Mouse (Mus musculus) C2C12 (cell line): ENCODE results near the gene Scgb1c1. TPM values are rescaled to one million over a fixed set of nuclear protein-coding genes. Genes with fewer than 3 reads are reported as not detected.
A peak's percentile ranks its signal among the peaks of the same experiment; 100 is the strongest.

Experiments
- H3K27me3 ChIP-seq: one replicate; pipeline ENCODE4 v1.6.1; 2011; ENCODE audit not compliant: control insufficient read depth, insufficient read depth, insufficient read length
- H3K36me3 ChIP-seq: one replicate; pipeline ENCODE4 v1.6.1; 2011; ENCODE audit not compliant: control insufficient read depth, insufficient read depth
- H3K4me3 ChIP-seq: one replicate; pipeline ENCODE4 v1.5.1; 2011; ENCODE audit warnings: mild to moderate bottlenecking, control low read depth; ENCODE audit not compliant: poor library complexity, insufficient read depth, severe bottlenecking
- H3K79me2 ChIP-seq: one replicate; pipeline ENCODE4 v1.6.1; 2011; ENCODE audit not compliant: control insufficient read depth, insufficient read depth
- H3K79me3 ChIP-seq: one replicate; pipeline ENCODE4 v1.6.1; 2011; ENCODE audit warnings: low read depth, control low read depth
- H3ac ChIP-seq: one replicate; pipeline ENCODE3; 2011; ENCODE audit warnings: low read depth; ENCODE audit not compliant: control insufficient read depth, insufficient read length
- CEBPB ChIP-seq: IDR thresholded peaks from one replicate; pipeline ENCODE4 v1.6.1; 2011; ENCODE audit warnings: low read depth, mild to moderate bottlenecking, control low read depth, moderate library complexity
- CTCF ChIP-seq: IDR thresholded peaks from one replicate; pipeline ENCODE4 v1.5.1; 2011; ENCODE audit not compliant: control insufficient read depth, insufficient read depth, insufficient read length
- FOSL1 ChIP-seq: IDR thresholded peaks from one replicate; pipeline ENCODE4 v1.8.0; 2011; ENCODE audit warnings: mild to moderate bottlenecking, low read length; ENCODE audit not compliant: poor library complexity, insufficient read depth, severe bottlenecking
- MAX ChIP-seq: IDR thresholded peaks from one replicate; pipeline ENCODE4 v1.6.1; 2011; ENCODE audit warnings: mild to moderate bottlenecking, control low read depth
- MYOD1 ChIP-seq: IDR thresholded peaks from one replicate; pipeline ENCODE4 v1.6.1; 2011; ENCODE audit warnings: low read depth; ENCODE audit not compliant: control insufficient read depth, insufficient read length
- MYOG ChIP-seq: IDR thresholded peaks from one replicate; pipeline ENCODE4 v1.6.1; 2011; ENCODE audit not compliant: control insufficient read depth, insufficient read length; ENCODE audit errors: extremely low read depth
- USF1 ChIP-seq: IDR thresholded peaks from one replicate; pipeline ENCODE4 v1.6.1; 2011; ENCODE audit warnings: low read depth, mild to moderate bottlenecking, control low read depth, moderate library complexity
- polyA plus RNA-seq: library from polyadenylated mRNA; unstranded; fragments of >200 nt; fragmentation: generic; extraction: Trizol; gene quantifications from one replicate; pipeline ENCODE4 v1.2.1, GENCODE M21; 2012; ENCODE audit warnings: missing spikeins

Gene Scgb1c1
- polyA plus RNA-seq, 1 experiment = not detected

DNA sequence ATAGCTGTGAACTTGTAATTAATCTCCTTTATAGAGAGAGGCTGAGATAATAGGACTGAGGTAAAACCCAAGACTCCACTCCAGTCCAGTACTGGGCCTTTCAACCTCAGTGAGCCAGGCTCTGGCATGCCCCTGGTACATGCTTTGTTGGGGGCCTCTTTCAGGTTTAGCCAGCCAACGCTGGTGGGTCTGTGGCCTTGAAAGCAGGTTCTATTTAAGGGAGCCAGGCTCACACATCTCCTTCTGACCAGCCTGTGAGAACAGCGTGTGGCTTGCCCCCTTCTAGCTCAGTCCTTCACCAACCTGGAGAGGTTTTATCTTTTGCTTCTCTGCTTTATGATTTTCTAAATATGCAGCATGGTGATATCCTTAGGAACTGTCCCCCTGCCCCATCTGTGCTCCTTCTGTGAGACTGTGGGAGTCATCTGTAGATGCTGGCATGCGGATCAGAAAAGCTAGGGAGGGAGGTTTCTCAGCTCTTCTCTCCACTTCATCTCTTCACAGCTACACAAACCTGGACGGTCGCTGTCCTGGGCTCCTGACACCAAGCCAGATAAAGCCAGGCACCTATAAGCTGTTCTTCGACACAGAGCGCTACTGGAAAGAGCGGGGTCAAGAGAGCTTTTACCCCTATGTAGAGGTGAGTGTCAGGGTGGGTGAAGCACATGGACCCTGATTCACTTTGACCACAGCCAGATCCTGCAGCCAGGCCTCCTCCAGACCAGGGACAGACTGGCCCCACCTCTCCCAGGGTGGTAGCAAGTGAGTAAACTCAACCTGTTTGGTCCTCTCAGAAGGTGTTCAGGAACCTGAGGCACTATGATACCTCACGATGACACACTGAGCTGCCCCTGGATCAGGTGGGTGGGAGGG lies 8.9 kb upstream of the Scgb1c1 start:
- Histone ChIP-seq H3K27me3 (no peaks in the 10 kb centered on the region), H3K4me3 (no peak overlapping the region), H3K79me3 (no peaks in the 10 kb centered on the region), H3ac (no peak overlapping the region), H3K79me2 (no peaks in the 10 kb centered on the region), H3K36me3 (no peaks in the 10 kb centered on the region)
- TF ChIP-seq MAX = no peak
- no peak for TF ChIP-seq CEBPB
- no peak for TF ChIP-seq MYOD1
- TF ChIP-seq CTCF = no peak
- no peak for TF ChIP-seq USF1

DNA sequence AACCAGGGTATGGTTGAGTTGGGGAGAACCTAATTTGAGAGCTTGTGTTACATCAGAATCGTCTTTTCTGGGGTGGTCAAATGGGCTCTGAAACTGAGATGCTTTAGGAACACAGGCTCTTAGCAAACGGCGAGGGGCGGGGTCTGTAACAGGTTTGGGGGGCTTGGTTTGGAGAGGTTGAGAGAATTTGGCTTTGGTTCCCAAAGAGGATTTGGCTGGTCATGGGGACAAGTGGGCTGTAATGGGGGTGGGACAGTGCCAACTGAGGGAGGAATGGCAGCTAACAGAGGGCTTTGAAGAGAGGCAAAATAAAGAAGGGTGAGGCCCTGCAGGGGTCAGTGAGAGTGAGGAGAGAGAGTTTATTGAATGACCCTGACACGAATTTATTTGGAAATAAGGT lies 5.8 kb upstream of the Scgb1c1 start:
- Histone ChIP-seq H3ac (no peak overlapping the region), H3K79me2 (no peaks in the 10 kb centered on the region), H3K4me3 (no peak overlapping the region), H3K79me3 (no peaks in the 10 kb centered on the region), H3K27me3 (peaks cover 6% of the 10 kb centered on the region), H3K36me3 (no peaks in the 10 kb centered on the region)
- no peak for TF ChIP-seq USF1
- TF ChIP-seq CEBPB = no peak
- no peak for TF ChIP-seq FOSL1
- no peak for TF ChIP-seq MYOD1
- TF ChIP-seq MYOG = no peak
- no peak for TF ChIP-seq CTCF
- TF ChIP-seq MAX = no peak

- peaks cover 7% of the 10 kb centered on the region for H3K27me3 ChIP-seq
- no peak overlapping the region for H3ac ChIP-seq
- no peaks in the 10 kb centered on the region for H3K79me3 ChIP-seq
- H3K4me3 ChIP-seq = no peak overlapping the region
- TF ChIP-seq CEBPB = peak; percentile 1
- TF ChIP-seq CTCF = no peak
- TF ChIP-seq FOSL1 = no peak
- no peaks in the 10 kb centered on the region for H3K79me2 ChIP-seq
- no peaks in the 10 kb centered on the region for H3K36me3 ChIP-seq
These were observed 4.3 kb upstream of the Scgb1c1 start for GRCm38 (mm10) chr7:140840750-140841735.

DNA sequence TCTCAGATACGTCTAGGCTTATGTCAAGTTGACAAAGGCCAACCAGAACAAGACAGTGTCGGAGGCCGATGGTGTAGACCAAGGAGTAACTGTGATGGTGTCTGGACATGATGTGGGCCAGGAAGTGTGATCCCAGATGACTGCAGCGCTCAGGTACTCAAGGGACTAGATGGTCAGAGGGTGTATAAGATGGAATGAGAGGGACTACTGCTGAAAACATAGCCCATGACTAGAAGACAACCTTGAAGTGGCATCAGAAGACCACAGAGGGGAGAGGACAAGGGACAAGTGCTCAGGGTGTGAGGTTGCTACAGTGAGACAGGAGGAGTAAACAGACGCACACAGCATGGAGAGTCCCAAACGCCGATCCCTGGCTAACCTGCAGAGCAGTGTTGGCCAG lies 1.5 kb upstream of the Scgb1c1 start:
- no peaks in the 10 kb centered on the region for H3K79me2 ChIP-seq
- H3K36me3 ChIP-seq = no peaks in the 10 kb centered on the region
- H3ac ChIP-seq = no peak overlapping the region
- H3K27me3 ChIP-seq = peaks cover 12% of the 10 kb centered on the region
- no peak overlapping the region for H3K4me3 ChIP-seq
- no peaks in the 10 kb centered on the region for H3K79me3 ChIP-seq
- no peak for TF ChIP-seq MYOD1
- TF ChIP-seq USF1 = no peak
- no peak for TF ChIP-seq MAX
- TF ChIP-seq FOSL1 = no peak
- no peak for TF ChIP-seq CTCF
- no peak for TF ChIP-seq CEBPB
- TF ChIP-seq MYOG = no peak

GRCm38 (mm10) chr7:140845683-140846082 lies 336 bp downstream of the Scgb1c1 start:
- TF ChIP-seq MYOG (no peak), FOSL1 (no peak), USF1 (no peak), CTCF (no peak), MYOD1 (no peak), CEBPB (no peak), MAX (no peak)

More at GRCm38 (mm10) chr7:140845683-140846082, 336 bp downstream of the Scgb1c1 start:
- no peaks in the 10 kb centered on the region for H3K36me3 ChIP-seq
- no peak overlapping the region for H3ac ChIP-seq
- no peak overlapping the region for H3K4me3 ChIP-seq
- no peaks in the 10 kb centered on the region for H3K79me2 ChIP-seq
- H3K27me3 ChIP-seq = peaks cover 12% of the 10 kb centered on the region
- H3K79me3 ChIP-seq = no peaks in the 10 kb centered on the region
